Mouse (Mus musculus) gastrocnemius, postnatal 14 days (tissue): Measurements from ENCODE around the gene Myh1. TPM values are rescaled to one million over a fixed set of nuclear protein-coding genes. Genes with fewer than 3 reads are reported as not detected.

Experiments used
- DNase-seq: peaks from one replicate; pipeline ENCODE4 v3.0.0; 2021; ENCODE audit warnings: mixed read lengths
- intact Hi-C: fragments of 180-260 bp; cut with DNase I; formaldehyde crosslinking; loops from one replicate; pipeline ENCODE4 v1.15.1; 2025; ENCODE audit warnings: low total_unique reads
- long read RNA-seq, 2 experiments: library from polyadenylated mRNA; stranded (forward); transcript quantifications; one replicate each; pipeline ENCODE4 v2.0.0; 2021
- total RNA-seq, 2 experiments: library from RNA; stranded (reverse); gene quantifications; 2 replicates each; pipeline ENCODE4 v1.2.3; 2021

Gene Myh1
- 1,000 to 10,000 TPM; 3,624 to 4,119 TPM for total RNA-seq
- long read RNA-seq, experiment 1, full-length matches to known transcripts: 2,163 of 3,851 reads
- long read RNA-seq, experiment 1, partial matches to known transcripts: 1,559 of 3,851 reads
- long read RNA-seq, experiment 1, other reads (novel, unspliced or antisense): 129 of 3,851 reads
- long read RNA-seq, experiment 2, full-length matches to known transcripts: 5,620 of 8,328 reads
- long read RNA-seq, experiment 2, partial matches to known transcripts: 2,465 of 8,328 reads
- long read RNA-seq, experiment 2, other reads (novel, unspliced or antisense): 243 of 8,328 reads

DNA sequence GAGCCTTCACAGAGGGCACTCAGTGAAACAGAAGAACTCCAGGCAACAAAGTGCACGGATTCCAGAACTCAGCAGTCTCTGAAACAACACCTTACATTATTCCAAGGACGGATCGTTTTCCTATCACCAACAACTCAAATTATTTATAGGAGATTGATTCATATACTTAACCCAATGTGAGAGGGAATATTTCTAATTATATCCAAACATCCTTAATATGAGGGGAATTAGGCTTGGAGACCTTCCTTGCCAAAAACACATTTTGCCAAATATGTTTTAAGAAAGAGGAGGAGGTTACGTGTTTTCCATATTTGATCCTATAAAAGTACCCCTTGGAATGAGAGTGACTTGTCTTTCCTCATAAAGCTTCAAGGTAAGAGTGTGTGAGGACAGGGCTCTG, at the start of gene Myh1:
Myh1 (plus strand) TSS at position 301 of the 400 bp plus-strand sequence.
- no peak for DNase-seq
- intact Hi-C loops: no loop called here

GRCm38 (mm10) chr11:67150237-67150636, 49.6 kb upstream of the Myh1 start:
- intact Hi-C loops: no loop called here
- DNase-seq: no peak

- intact Hi-C loops: no loop called here
- DNase-seq: no peak
Measured at GRCm38 (mm10) chr11:67151159-67151558, 48.7 kb upstream of the Myh1 start.

GRCm38 (mm10) chr11:67151651-67152630, 47.9 kb upstream of the Myh1 start:
- intact Hi-C loops: no loop called here
- no peak for DNase-seq

DNA sequence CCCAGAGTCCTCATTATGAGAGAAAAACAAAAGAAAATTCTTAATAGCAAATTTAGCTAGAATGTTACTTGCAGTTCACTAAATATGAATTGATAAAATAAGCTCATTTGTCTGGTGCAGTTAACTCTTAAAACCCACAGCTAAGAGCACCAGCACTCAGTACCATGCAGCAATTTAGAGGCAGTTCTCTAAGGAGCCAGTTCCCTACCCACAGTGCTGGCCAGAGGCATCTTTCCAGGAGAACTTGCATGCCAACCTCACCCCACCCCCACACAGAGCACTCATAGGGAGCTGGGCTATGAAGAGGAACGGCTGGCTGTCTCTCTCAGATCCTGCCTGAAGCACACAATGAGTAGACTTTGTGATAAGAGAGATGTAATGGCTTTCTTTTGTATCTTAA, 46.7 kb upstream of the Myh1 start:
- peak; percentile 71 for DNase-seq
- intact Hi-C loops: no loop called here

- no peak for DNase-seq
- intact Hi-C loops: no loop called here
Measured at GRCm38 (mm10) chr11:67153843-67154242, 46.0 kb upstream of the Myh1 start.

- intact Hi-C loops: no loop called here
- no peak for DNase-seq
Measured at GRCm38 (mm10) chr11:67155650-67156049, 44.2 kb upstream of the Myh1 start.

- no peak for DNase-seq
- intact Hi-C loops: no loop called here
Measured at GRCm38 (mm10) chr11:67160131-67160530, 39.7 kb upstream of the Myh1 start.

DNA sequence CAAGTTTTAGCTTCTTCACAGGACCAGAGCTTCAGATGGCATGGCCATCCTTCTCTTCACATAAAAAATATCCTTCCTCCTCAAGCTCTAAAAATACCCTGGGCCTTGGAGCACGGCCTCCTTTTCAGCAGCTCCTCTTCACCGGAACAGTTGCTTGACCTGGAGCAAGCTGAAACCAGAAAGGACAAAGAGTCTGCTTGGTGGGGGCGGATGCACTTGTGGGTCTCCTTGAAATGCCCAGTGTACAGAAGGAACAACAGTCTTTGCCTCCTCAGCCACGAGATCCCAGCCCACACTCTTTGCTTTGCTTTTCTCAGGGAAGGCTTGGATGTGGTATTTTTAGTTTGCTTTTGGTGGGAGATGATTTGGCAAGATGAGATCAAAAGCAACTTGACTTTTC, 36.2 kb upstream of the Myh1 start:
- no peak for DNase-seq
- intact Hi-C loops: no loop called here

DNA sequence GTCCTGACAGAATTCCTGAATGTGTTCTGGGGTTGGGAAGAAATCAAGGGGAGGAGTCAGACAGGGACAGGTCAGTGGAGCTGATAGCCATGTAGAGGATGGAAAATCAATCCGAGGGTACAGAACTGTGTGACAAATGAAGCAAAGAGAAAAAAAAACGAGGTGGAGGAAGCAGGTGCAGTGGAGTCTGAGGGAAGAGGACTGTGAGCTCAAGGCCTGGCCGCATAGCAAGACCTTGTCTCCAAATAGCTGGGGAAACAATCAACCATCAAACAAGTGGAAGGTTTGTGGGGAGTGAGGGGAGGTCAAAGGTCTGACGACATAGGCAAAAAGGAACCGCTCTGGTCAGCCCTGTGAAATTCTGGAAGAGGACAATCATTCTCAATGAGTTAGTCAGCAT, 35.0 kb upstream of the Myh1 start:
- intact Hi-C loops: no loop called here

GRCm38 (mm10) chr11:67169301-67169700, 30.6 kb upstream of the Myh1 start:
- intact Hi-C loops: no loop called here
- DNase-seq: peak; percentile 40

More for the DNA sequence above, 35.0 kb upstream of the Myh1 start:
- DNase-seq: no peak

- no peak for DNase-seq
- intact Hi-C loops: no loop called here
Measured at GRCm38 (mm10) chr11:67170727-67171126, 29.1 kb upstream of the Myh1 start, which contains the start of gene Myh2. Myh2 (plus strand) TSS chr11:67171027.

GRCm38 (mm10) chr11:67172439-67172838, 27.4 kb upstream of the Myh1 start:
- intact Hi-C loops: no loop called here
- no peak for DNase-seq

DNA sequence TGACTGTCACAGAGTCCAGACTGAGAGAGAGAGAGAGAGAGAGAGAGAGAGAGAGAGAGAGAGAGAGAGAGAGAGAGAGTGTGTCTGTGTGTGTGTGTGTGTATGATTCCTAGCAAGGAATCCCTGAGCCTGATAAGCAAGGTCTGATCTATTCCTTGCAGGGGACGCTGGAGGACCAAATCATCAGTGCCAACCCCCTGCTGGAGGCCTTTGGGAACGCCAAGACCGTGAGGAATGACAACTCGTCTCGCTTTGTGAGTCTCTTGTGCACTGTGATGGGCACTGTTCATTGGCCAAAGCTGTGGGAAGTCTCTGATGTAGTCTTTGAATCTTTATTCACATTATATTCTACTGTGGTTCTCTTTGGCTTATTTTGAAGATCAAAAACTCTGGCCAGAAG, 23.5 kb upstream of the Myh1 start:
- intact Hi-C loops: no loop called here
- no peak for DNase-seq

GRCm38 (mm10) chr11:67190316-67190715, 9.5 kb upstream of the Myh1 start:
- intact Hi-C loops: no loop called here
- DNase-seq: no peak

- no peak for DNase-seq
- intact Hi-C loops: no loop called here
Measured at GRCm38 (mm10) chr11:67190814-67191213, 9.0 kb upstream of the Myh1 start.

DNA sequence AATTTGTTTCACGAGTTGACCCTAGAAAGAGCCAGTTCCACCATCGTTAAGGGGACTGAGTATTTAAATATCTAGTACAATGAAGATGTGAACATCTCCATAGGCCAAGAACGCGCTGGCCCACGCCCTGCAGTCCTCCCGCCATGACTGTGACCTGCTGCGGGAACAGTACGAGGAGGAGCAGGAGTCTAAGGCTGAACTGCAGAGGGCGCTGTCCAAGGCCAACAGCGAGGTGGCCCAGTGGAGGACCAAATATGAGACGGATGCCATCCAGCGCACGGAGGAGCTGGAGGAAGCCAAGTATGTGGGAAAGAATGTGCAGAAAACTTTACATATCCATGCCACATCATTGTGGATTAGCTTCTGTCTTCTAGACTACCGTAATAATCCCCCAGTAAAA, 8.4 kb upstream of the Myh1 start:
- intact Hi-C loops: no loop called here
- DNase-seq: no peak

DNA sequence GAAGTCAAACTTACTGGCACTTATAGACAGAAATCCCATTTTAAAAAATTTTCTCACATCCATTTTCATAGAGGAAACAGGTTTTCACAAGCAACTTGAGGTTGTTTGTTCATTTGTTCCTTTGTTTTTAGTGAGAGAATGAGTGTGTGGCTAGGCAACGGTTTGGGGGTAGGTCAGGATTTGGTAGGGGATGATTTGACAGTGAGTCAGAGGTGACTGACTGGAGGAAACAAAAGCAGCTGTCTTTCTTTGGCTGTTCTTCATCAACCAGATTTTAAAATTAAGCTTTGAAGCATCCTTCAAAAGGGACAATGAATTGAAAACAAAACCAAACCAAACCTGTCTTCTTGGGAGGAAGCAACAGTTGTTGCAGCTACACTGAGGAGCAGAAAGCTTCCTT, 531 bp upstream of the Myh1 start:
- DNase-seq: no peak
- intact Hi-C loops: no loop called here

GRCm38 (mm10) chr11:67204766-67205165, 4.9 kb downstream of the Myh1 start:
- intact Hi-C loops: no loop called here
- DNase-seq: peak; percentile 23

GRCm38 (mm10) chr11:67221803-67222202, 22.0 kb downstream of the Myh1 start:
- intact Hi-C loops: no loop called here
- DNase-seq: no peak

GRCm38 (mm10) chr11:67224466-67224865, 24.6 kb downstream of the Myh1 start:
- intact Hi-C loops: no loop called here
- DNase-seq: no peak
